Mouse (Mus musculus) activated CD4-positive, CD25-positive, alpha-beta regulatory T cell, adult 4 months (primary cell): ENCODE results near the gene Hes1. TPM values are rescaled to one million over a fixed set of nuclear protein-coding genes. Genes with fewer than 3 reads are reported as not detected.
A peak's percentile ranks its signal among the peaks of the same experiment; 100 is the strongest.

Experiments
- ATAC-seq: one replicate; pipeline ENCODE4 v1.8.0; 2017
- polyA plus RNA-seq, 2 experiments: library from polyadenylated mRNA; unstranded; fragments of 100-300 nt; shearing (Covaris generic); gene quantifications; one replicate each; pipeline ENCODE4 v1.2.1; 2017

The Hes1 gene
- not detected for polyA plus RNA-seq

- ATAC-seq: peak; percentile 47
These were observed at the start of gene Hes1 for GRCm38 (mm10) chr16:30063984-30064453. Hes1 (plus strand) TSS chr16:30064384.

- no peak for ATAC-seq
These were observed 48.1 kb upstream of the Hes1 start for GRCm38 (mm10) chr16:30016064-30016463.

GRCm38 (mm10) chr16:30020124-30020523 is 44.1 kb upstream of the Hes1 start:
- no peak for ATAC-seq

- ATAC-seq: no peak
These were observed 41.8 kb upstream of the Hes1 start for GRCm38 (mm10) chr16:30022352-30022751.

GRCm38 (mm10) chr16:30022890-30023797 is 41.0 kb upstream of the Hes1 start:
- ATAC-seq: no peak

- peak; percentile 92 for ATAC-seq
These were observed 39.4 kb upstream of the Hes1 start for GRCm38 (mm10) chr16:30024681-30025262.

GRCm38 (mm10) chr16:30028184-30028583 is 36.0 kb upstream of the Hes1 start:
- ATAC-seq: no peak

- ATAC-seq: no peak
These were observed 34.8 kb upstream of the Hes1 start for GRCm38 (mm10) chr16:30029264-30030003.

GRCm38 (mm10) chr16:30032326-30032904 is 31.8 kb upstream of the Hes1 start:
- no peak for ATAC-seq

GRCm38 (mm10) chr16:30033390-30033789 is 30.8 kb upstream of the Hes1 start:
- no peak for ATAC-seq

- no peak for ATAC-seq
These were observed 30.2 kb upstream of the Hes1 start for GRCm38 (mm10) chr16:30034001-30034400.

GRCm38 (mm10) chr16:30034521-30034920 is 29.7 kb upstream of the Hes1 start:
- no peak for ATAC-seq

GRCm38 (mm10) chr16:30034979-30035440 is 29.2 kb upstream of the Hes1 start:
- no peak for ATAC-seq

GRCm38 (mm10) chr16:30036104-30036503 is 28.1 kb upstream of the Hes1 start:
- ATAC-seq: no peak

- ATAC-seq: no peak
These were observed 25.3 kb upstream of the Hes1 start for GRCm38 (mm10) chr16:30038663-30039593.

- ATAC-seq: no peak
These were observed 24.3 kb upstream of the Hes1 start for GRCm38 (mm10) chr16:30039841-30040240.

GRCm38 (mm10) chr16:30042859-30043258 is 21.3 kb upstream of the Hes1 start:
- ATAC-seq: no peak

- no peak for ATAC-seq
These were observed 18.6 kb upstream of the Hes1 start for GRCm38 (mm10) chr16:30045615-30046014.

GRCm38 (mm10) chr16:30047010-30047409 is 17.2 kb upstream of the Hes1 start:
- no peak for ATAC-seq

GRCm38 (mm10) chr16:30047421-30047831 is 16.8 kb upstream of the Hes1 start:
- no peak for ATAC-seq

GRCm38 (mm10) chr16:30050767-30051490 is 13.3 kb upstream of the Hes1 start:
- ATAC-seq: no peak
